Mouse (Mus musculus): Measurements from ENCODE around the gene Gtpbp1.

DNA sequence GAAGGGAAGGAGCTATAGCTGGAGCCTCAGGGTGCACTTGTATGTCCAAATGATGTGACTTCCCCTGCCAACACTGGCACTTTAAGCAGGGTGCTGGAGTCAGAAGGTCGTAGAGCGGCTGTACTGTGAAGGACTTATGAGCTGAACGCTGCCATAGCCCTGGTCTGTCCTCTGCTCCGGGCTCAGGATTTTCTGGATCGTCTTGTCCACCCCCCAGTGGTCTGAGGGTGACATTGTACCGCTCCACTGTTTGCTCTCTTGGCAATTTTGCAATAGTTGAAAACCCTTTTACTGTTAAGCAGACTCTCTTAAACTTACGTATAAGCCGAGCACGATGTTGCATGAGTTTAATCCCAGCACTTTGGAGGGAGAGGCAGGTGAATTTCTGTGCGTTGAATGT, 21.4 kb upstream of the Gtpbp1 start:
- TF ChIP-seq POLR2A (IDR thresholded peaks at IDR 0.05; ENCODE audit: low read depth, low read length), result no peak
- TF ChIP-seq CTCF (IDR thresholded peaks at IDR 0.05; ENCODE audit: extremely low read depth, insufficient read length, insufficient replicate concordance, low read depth, low read length), result no peak

All from small intestine, adult 2 months (tissue).